Mouse (Mus musculus) embryonic facial prominence, embryonic 11.5 days (tissue): Measurements from ENCODE around the gene Slc2a13. TPM values are rescaled to one million over a fixed set of nuclear protein-coding genes. Genes with fewer than 3 reads are reported as not detected.

Source experiments
- ATAC-seq: fragments of 200-750 bp; cut with Nextera tagmentation; replicated peaks from 2 replicates; pipeline ENCODE4 v1.8.0; 2017; ENCODE audit warnings: low read depth; ENCODE audit not compliant: insufficient number of reproducible peaks, low FRiP score, low TSS enrichment
- DNase-seq: peaks from one replicate; pipeline ENCODE4 v3.0.0-alpha.2; 2015; ENCODE audit warnings: low spot score
- H3K27ac ChIP-seq: fragments of 300-500 bp; sonication (generic); replicated peaks from 2 replicates; pipeline ENCODE4 v1.5.1; 2014; ENCODE audit warnings: mild to moderate bottlenecking, low read depth, low read length, control low read depth
- H3K27me3 ChIP-seq: fragments of 300-500 bp; sonication (generic); 2 replicates; pipeline ENCODE4 v1.6.1; 2014; ENCODE audit warnings: mild to moderate bottlenecking, low read length, moderate library complexity, mixed read lengths; ENCODE audit not compliant: control insufficient read depth, insufficient read depth
- H3K36me3 ChIP-seq: fragments of 300-500 bp; sonication (generic); replicated peaks from 2 replicates; pipeline ENCODE4 v1.6.1; 2014; ENCODE audit warnings: low read depth, mild to moderate bottlenecking, low read length, moderate library complexity, mixed read lengths; ENCODE audit not compliant: control insufficient read depth, insufficient read depth
- H3K4me1 ChIP-seq: fragments of 300-500 bp; sonication (generic); 2 replicates; pipeline ENCODE4 v1.6.1; 2014; ENCODE audit warnings: low read length, mixed read lengths; ENCODE audit not compliant: control insufficient read depth, insufficient read depth
- H3K4me2 ChIP-seq: fragments of 300-500 bp; sonication (generic); 2 replicates; pipeline ENCODE4 v1.6.1; 2014; ENCODE audit warnings: low read depth, mild to moderate bottlenecking, control low read depth, low read length, moderate library complexity
- H3K4me3 ChIP-seq: fragments of 300-500 bp; sonication (generic); 2 replicates; pipeline ENCODE4 v1.5.1; 2014; ENCODE audit warnings: low read depth, low read length, control low read depth
- H3K9ac ChIP-seq: fragments of 300-500 bp; sonication (generic); replicated peaks from 2 replicates; pipeline ENCODE4 v1.6.1; 2014; ENCODE audit warnings: mild to moderate bottlenecking, control low read depth, low read length
- H3K9me3 ChIP-seq: fragments of 300-500 bp; sonication (generic); replicated peaks from 2 replicates; pipeline ENCODE4 v1.6.1; 2016; ENCODE audit warnings: mild to moderate bottlenecking, low read length, inconsistent platforms, mixed read lengths; ENCODE audit not compliant: control insufficient read depth
- WGBS: fragments of 180-500 bp; shearing (Covaris S2); extraction: QIAGEN DNeasy Blood & Tissue Kit; methylation state at CpG from one replicate; pipeline ENCODE4 v1.1.7; 2014; 5-methylcytosine and 5-hydroxymethylcytosine counted together
- polyA plus RNA-seq: library from polyadenylated mRNA; unstranded; fragments of >200 nt; fragmentation: Nextera tagmentation; extraction: Ambion mirVana; gene quantifications from 2 replicates; pipeline ENCODE4 v1.2.1, GENCODE M21; 2014

The Slc2a13 gene
- polyA plus RNA-seq, 1 experiment from 2014 or later = 2.0 TPM

- no peak for DNase-seq
- Histone ChIP-seq H3K4me3 (no peak overlapping the region), H3K27ac (no peak overlapping the region), H3K9me3 (no peaks in the 10 kb centered on the region), H3K4me1 (no peaks in the 10 kb centered on the region), H3K36me3 (no peaks in the 10 kb centered on the region), H3K4me2 (no peak overlapping the region), H3K27me3 (no peaks in the 10 kb centered on the region), H3K9ac (no peak overlapping the region)
- 92% methylated on average over 4 of the region's 4 CpGs for WGBS
- no peak for ATAC-seq
Observed at GRCm38 (mm10) chr15:91495014-91495413, 78.0 kb downstream of the Slc2a13 start.

GRCm38 (mm10) chr15:91479924-91480615 lies 93.0 kb downstream of the Slc2a13 start:
- Histone ChIP-seq H3K4me2 (no peak overlapping the region), H3K27me3 (no peaks in the 10 kb centered on the region), H3K9ac (no peak overlapping the region), H3K4me1 (no peaks in the 10 kb centered on the region), H3K4me3 (no peak overlapping the region), H3K9me3 (no peaks in the 10 kb centered on the region), H3K36me3 (no peaks in the 10 kb centered on the region), H3K27ac (no peak overlapping the region)
- WGBS = 87% methylated on average over 14 of the region's 14 CpGs
- DNase-seq (no peak), ATAC-seq (no peak)

DNA sequence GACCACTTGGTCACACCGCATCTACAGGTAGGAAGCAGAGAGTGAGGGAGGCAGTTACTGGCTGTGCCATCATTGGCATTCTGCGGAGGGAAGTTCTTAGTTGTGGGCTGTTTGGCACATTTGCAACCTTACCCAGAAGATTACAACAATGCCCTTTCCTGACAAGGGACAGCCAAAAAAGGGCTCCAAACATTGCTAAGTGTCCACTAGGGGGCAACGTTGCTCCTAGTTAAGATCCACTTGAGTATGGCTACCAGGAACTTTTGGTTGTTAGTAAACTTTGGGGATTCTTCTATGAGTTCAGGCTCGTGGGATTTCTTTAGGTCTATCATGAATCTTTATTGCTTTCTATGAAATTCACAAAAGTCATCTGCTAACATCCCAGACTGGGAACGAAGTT lies 95.3 kb downstream of the Slc2a13 start:
- no peak overlapping the region for H3K27ac ChIP-seq
- no peaks in the 10 kb centered on the region for H3K9me3 ChIP-seq
- ATAC-seq (no peak), DNase-seq (peak; percentile 87)
- H3K27me3 ChIP-seq = no peaks in the 10 kb centered on the region
- no peak overlapping the region for H3K4me3 ChIP-seq
- 38% methylated on average over 5 of the region's 5 CpGs for WGBS
- no peak overlapping the region for H3K9ac ChIP-seq
- H3K36me3 ChIP-seq = no peaks in the 10 kb centered on the region
- no peaks in the 10 kb centered on the region for H3K4me1 ChIP-seq
- no peak overlapping the region for H3K4me2 ChIP-seq

- WGBS = 86% methylated on average over 2 of the region's 2 CpGs
- Histone ChIP-seq H3K27me3 (no peaks in the 10 kb centered on the region), H3K4me1 (no peaks in the 10 kb centered on the region), H3K9me3 (no peaks in the 10 kb centered on the region), H3K4me3 (no peak overlapping the region), H3K36me3 (no peaks in the 10 kb centered on the region), H3K27ac (no peak overlapping the region), H3K4me2 (no peak overlapping the region), H3K9ac (no peak overlapping the region)
- ATAC-seq (no peak), DNase-seq (no peak)
Observed at GRCm38 (mm10) chr15:91473690-91474409, 99.2 kb downstream of the Slc2a13 start.

DNA sequence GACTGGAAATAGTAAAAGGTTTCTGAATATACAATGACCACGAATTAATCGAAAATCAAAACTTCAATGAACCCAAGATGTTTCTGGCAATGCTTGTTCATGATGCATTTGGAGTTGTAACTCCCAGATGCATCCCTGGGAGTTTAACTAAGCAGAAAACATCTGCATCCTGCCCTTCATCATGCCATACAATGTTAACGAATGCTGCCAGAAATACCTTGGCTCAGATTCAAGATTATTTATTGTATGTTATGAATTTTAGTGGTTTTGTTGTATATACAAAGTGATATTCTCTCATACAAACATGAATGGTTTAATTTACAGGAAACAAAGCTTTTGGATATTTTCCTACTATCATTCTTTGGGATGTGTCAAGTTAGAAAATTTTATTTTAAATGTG lies 107.7 kb downstream of the Slc2a13 start:
- no peaks in the 10 kb centered on the region for H3K4me1 ChIP-seq
- no peaks in the 10 kb centered on the region for H3K36me3 ChIP-seq
- DNase-seq = no peak
- WGBS = 81% methylated on average over 3 of the region's 3 CpGs
- no peak for ATAC-seq
- no peaks in the 10 kb centered on the region for H3K27me3 ChIP-seq
- H3K27ac ChIP-seq = no peak overlapping the region
- no peak overlapping the region for H3K4me2 ChIP-seq
- no peak overlapping the region for H3K9ac ChIP-seq
- H3K9me3 ChIP-seq = no peaks in the 10 kb centered on the region
- no peak overlapping the region for H3K4me3 ChIP-seq

- WGBS = 91% methylated on average over 10 of the region's 10 CpGs
- H3K4me1 ChIP-seq = no peaks in the 10 kb centered on the region
- DNase-seq (no peak), ATAC-seq (no peak)
- H3K9me3 ChIP-seq = no peaks in the 10 kb centered on the region
- H3K4me2 ChIP-seq = no peak overlapping the region
- H3K27me3 ChIP-seq = no peaks in the 10 kb centered on the region
- H3K4me3 ChIP-seq = no peak overlapping the region
- no peak overlapping the region for H3K27ac ChIP-seq
- no peak overlapping the region for H3K9ac ChIP-seq
- no peaks in the 10 kb centered on the region for H3K36me3 ChIP-seq
Observed at GRCm38 (mm10) chr15:91463857-91464435, 109.1 kb downstream of the Slc2a13 start.

- H3K4me3 ChIP-seq = no peak overlapping the region
- ATAC-seq (no peak), DNase-seq (no peak)
- H3K4me2 ChIP-seq = no peak overlapping the region
- WGBS = 76% methylated on average over 16 of the region's 16 CpGs
- no peak overlapping the region for H3K27ac ChIP-seq
- H3K36me3 ChIP-seq = no peaks in the 10 kb centered on the region
- H3K9ac ChIP-seq = no peak overlapping the region
- no peaks in the 10 kb centered on the region for H3K27me3 ChIP-seq
- H3K4me1 ChIP-seq = no peaks in the 10 kb centered on the region
- no peaks in the 10 kb centered on the region for H3K9me3 ChIP-seq
Observed at GRCm38 (mm10) chr15:91463026-91463661, 109.9 kb downstream of the Slc2a13 start.

- 55% methylated on average over 2 of the region's 2 CpGs for WGBS
- H3K36me3 ChIP-seq = no peaks in the 10 kb centered on the region
Observed at GRCm38 (mm10) chr15:91461940-91462339, 111.1 kb downstream of the Slc2a13 start.

More at GRCm38 (mm10) chr15:91461940-91462339, 111.1 kb downstream of the Slc2a13 start:
- no peaks in the 10 kb centered on the region for H3K4me1 ChIP-seq
- no peak overlapping the region for H3K9ac ChIP-seq
- H3K27me3 ChIP-seq = no peaks in the 10 kb centered on the region
- DNase-seq (no peak), ATAC-seq (no peak)
- H3K27ac ChIP-seq = no peak overlapping the region
- H3K4me2 ChIP-seq = no peak overlapping the region
- no peak overlapping the region for H3K4me3 ChIP-seq
- H3K9me3 ChIP-seq = no peaks in the 10 kb centered on the region
